Mouse (Mus musculus) left cerebral cortex, adult 8-10 months (tissue): Measurements from ENCODE around the gene Tspan33. TPM values are rescaled to one million over a fixed set of nuclear protein-coding genes. Genes with fewer than 3 reads are reported as not detected.

Experiments
- DNase-seq, 2 experiments: peaks; one replicate each; pipeline ENCODE4 v3.0.0; 2022; ENCODE audit warnings: low spot score in 2 of 2
- total RNA-seq, 4 experiments: library from RNA; stranded (reverse); gene quantifications; 2 replicates each; pipeline ENCODE4 v1.2.4; 2022

The Tspan33 gene
- total RNA-seq, 4 experiments from 2014 or later: 19.8 to 26.5 (median 21.7) TPM

GRCm38 (mm10) chr6:29697548-29697947, 3.5 kb downstream of the Tspan33 start:
- DNase-seq: no peak

- no peak for DNase-seq
These were observed 5.2 kb downstream of the Tspan33 start for GRCm38 (mm10) chr6:29699085-29699745.

DNA sequence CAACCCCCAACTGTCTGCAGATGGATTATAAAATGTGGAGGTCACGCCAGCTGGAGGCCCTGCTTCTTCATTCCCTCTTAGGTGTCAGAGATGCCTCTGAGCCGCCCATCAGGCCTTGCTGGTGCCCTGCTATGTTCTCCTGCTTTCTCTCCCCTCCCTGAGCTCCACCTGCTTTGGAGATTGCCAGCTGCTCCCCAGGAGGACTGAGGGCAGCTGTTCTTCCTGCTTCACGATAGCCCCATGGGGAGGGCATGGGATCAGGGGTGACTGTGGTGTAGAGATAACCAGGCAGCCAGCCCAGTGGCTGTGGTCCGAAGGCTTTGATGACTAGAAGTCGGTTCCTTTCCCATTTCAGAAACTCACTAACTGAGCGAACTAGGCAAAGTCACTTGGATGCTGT, 7.0 kb downstream of the Tspan33 start:
- no peak for DNase-seq

GRCm38 (mm10) chr6:29702126-29702525, 8.1 kb downstream of the Tspan33 start:
- DNase-seq: no peak

DNA sequence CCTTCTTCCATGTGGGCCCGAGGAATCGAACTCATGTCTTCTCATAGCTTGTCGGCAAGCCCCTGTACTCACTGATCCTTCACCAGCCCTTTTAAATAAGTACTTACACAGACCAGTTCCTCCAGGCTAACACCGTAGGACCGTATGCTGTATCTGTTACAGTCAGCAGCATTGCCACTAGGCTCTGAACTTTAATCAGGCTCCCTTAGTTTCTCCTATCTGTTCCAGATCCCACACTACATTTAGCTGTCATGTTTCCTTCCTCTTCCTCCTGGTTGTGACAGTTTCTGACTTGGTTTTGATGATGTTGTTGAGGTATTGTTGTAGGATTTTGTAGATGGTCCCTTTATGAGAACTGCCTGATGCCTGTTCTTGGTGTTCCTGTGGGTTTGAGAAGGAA, 10.1 kb downstream of the Tspan33 start:
- no peak for DNase-seq

GRCm38 (mm10) chr6:29707902-29708301, 13.9 kb downstream of the Tspan33 start:
- no peak for DNase-seq

GRCm38 (mm10) chr6:29711318-29711717, 17.3 kb downstream of the Tspan33 start:
- no peak for DNase-seq

DNA sequence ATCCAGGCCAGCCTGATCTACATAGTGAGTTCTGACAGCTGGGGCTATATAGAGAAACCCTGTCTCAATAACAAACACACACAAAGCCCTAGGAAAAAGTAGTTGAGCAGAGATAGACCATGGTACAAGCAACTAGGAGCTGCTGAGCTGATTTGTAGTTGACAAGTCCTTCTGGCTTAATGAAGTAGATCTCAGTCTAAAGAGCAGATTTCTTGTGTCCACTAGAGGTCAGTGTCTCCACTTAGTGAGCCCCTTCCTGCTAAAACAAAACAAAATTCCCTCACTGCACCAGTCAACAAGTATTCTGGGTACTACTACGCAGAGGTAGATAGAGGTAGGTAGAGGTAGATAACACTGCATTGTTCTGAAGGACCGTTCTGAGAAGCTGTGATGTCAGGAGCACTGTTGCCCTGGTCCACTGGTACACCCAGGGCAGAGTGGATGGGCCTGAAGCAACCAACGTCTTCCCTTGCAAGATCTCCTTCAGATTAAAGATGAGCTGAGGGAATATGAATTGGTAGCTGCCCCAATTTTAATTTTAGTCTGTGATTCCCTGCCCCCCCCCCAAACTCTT, 18.1 kb downstream of the Tspan33 start:
- DNase-seq: no peak

GRCm38 (mm10) chr6:29716624-29717365, 22.8 kb downstream of the Tspan33 start:
- peak in 1 of 2 experiments; percentile 37 for DNase-seq

DNA sequence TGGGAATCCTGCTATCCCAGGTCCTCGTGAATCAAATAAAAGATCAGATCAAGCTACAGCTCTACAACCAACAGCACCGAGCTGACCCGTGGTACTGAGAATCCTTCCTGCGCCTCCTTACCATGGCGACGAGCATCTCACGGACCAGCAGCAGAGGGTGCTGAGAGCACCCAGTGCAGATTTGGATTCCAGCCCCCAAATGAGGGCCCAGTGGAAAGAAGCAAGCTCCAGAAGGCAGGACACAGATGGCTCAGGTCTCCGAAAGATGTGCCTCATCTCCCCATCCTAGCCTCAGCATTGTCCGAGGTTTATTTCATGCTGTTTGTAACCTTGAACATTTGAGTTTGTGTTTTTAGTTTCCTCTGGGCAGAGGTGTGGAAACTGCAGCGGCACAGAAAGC, 23.5 kb downstream of the Tspan33 start:
- DNase-seq: no peak

DNA sequence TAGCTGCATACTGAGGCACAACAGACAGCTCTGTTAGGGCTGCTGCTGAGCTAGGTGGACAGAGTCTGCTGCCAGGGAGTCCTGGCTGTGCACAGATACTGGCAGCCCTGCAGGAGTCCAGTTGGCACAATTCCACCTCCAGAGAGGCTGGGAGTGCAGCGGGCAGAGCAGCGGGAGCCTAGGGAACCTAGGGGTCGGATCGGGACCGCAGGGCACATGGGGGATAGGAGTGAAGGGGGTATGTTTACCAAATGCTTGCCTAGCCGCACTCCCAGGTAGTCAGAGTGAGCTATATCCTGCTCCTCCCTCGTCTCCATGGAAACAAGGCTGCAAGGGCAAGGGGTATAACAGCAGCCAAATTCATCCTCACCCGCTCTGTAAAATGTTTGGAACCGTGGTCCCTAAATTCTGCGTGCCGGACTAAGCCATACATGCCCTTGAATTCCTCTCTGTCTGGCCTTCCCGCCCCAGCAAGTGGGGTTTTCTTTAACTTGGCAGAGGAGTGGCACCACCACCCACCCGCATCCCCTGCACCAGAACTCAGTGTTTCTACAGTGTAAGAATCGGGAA, 24.0 kb downstream of the Tspan33 start:
- no peak for DNase-seq

- peak; percentile 71 to 73 for DNase-seq
These were observed 24.9 kb downstream of the Tspan33 start for GRCm38 (mm10) chr6:29718894-29719329.

DNA sequence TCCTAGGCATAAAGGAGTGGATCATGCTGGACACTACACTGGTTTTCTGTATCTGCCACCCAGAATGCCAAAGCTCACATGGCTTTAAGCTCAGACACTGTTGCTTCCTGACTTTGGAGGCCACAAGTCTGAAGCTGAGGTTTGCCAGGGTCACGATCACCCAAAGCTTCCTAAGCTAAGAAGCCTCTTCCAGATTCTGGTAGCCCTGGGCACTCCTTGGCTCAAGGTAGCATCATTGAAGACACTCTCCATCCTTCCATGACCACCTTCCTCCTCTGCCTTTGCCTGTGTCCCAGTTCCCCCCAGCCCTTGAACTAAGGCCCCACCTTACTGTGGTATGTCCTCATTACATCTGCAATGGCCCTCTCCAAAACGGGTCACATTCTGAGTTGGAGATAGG, 27.9 kb downstream of the Tspan33 start:
- DNase-seq: no peak

GRCm38 (mm10) chr6:29726576-29727200, 32.7 kb downstream of the Tspan33 start:
- DNase-seq: no peak

DNA sequence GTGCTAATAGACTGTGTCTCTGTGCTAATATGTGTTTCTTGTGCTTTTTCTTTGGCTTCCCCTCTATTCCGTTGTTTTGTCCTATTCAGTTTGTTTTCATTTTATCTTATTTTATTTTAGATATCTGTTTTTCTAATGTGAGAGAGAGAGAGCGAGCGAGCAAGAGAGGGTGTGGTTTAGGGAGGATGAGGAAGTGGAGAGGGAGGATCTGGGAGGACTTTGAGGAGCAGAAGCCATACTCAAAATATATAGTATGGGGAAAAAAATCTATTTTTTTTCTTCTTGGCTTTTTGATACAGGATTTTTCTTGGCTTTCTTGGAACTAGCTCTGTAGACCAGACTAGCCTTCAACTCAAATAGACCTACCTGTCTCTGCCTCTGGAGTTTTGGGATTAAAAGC, 34.0 kb downstream of the Tspan33 start:
- DNase-seq: no peak

DNA sequence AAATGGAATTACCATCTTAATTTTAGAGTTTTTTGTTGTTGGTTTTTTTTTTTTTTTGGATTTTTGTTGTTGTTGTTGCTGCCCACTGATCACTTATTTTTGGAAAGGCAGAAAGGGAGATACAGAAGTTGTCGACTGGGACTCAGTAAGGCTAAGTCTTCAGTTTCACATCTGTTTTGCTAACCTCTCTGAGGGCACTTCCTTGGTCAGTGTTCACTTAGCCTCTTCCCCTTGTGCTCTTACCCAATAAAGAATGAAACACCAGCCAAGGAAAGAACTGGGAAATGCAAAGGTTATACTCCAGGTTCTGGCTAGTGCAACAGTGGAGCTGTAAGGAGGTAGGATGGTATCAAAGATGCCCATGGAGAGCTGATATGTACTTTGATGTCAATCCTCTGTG, 35.5 kb downstream of the Tspan33 start:
- no peak for DNase-seq

GRCm38 (mm10) chr6:29735336-29735688, 41.3 kb downstream of the Tspan33 start, which contains the start of gene Smo:
Gene Smo (plus strand): TSS chr6:29735503.
- DNase-seq: no peak

GRCm38 (mm10) chr6:29735689-29736451, 41.8 kb downstream of the Tspan33 start:
- DNase-seq: no peak

GRCm38 (mm10) chr6:29736610-29737458, 42.8 kb downstream of the Tspan33 start:
- DNase-seq: no peak
